ENCODE assay signal across 25 mouse cellular contexts in genomic region chr1:19857250-19857649, GRCm38 (mm10).
"Had no signal": no experiment of that assay in that cellular context is flagged by ENCODE, and none has a peak within 500 bp of the region (broad histone marks: within the 10 kb centered on the region; RNA-seq: fewer than 3 reads in every experiment).

No protein-coding gene starts in this region.

- ATAC-seq: liver, postnatal 0 days; lung, postnatal 0 days; midbrain, embryonic 15.5 days had no signal

- DNase-seq: kidney, postnatal 25 days; layer of hippocampus, adult 9-11 months; layer of hippocampus, postnatal 36 days; left cerebral cortex, postnatal 4 days; liver, postnatal 0 days; lung, embryonic 14.5 days; right cerebral cortex, adult 18-20 months; right cerebral cortex, postnatal 14 days; right cerebral cortex, postnatal 4 days; thymus, adult 2 months; thymus, postnatal 14 days; thymus, postnatal 4 days had no signal

- H3K27ac ChIP-seq: kidney, postnatal 0 days; layer of hippocampus, adult 2 months; limb, embryonic 12.5 days; limb, embryonic 15.5 days; liver, embryonic 14.5 days; macrophage; midbrain, embryonic 12.5 days; midbrain, embryonic 15.5 days; neural tube, embryonic 12.5 days; neural tube, embryonic 15.5 days; stomach, postnatal 0 days had no signal

- H3K9me3 ChIP-seq: limb, embryonic 12.5 days; limb, embryonic 15.5 days; midbrain, embryonic 12.5 days; midbrain, embryonic 15.5 days; neural tube, embryonic 12.5 days; neural tube, embryonic 15.5 days had no signal

- H3K9ac ChIP-seq: limb, embryonic 12.5 days; limb, embryonic 15.5 days; liver, embryonic 14.5 days; liver, postnatal 0 days; lung, embryonic 14.5 days; midbrain, embryonic 12.5 days; midbrain, embryonic 15.5 days; neural tube, embryonic 12.5 days; neural tube, embryonic 15.5 days had no signal

- H3K27me3 ChIP-seq: limb, embryonic 12.5 days; limb, embryonic 15.5 days; midbrain, embryonic 12.5 days; midbrain, embryonic 15.5 days; neural tube, embryonic 12.5 days; neural tube, embryonic 15.5 days had no signal

- H3K4me3 ChIP-seq: layer of hippocampus, adult 2 months; limb, embryonic 12.5 days; limb, embryonic 15.5 days; midbrain, embryonic 12.5 days; midbrain, embryonic 15.5 days; neural tube, embryonic 12.5 days; neural tube, embryonic 15.5 days had no signal

- H3K4me2 ChIP-seq: limb, embryonic 12.5 days; limb, embryonic 15.5 days; liver, embryonic 11.5 days; lung, embryonic 14.5 days; midbrain, embryonic 12.5 days; midbrain, embryonic 15.5 days; neural tube, embryonic 12.5 days; neural tube, embryonic 15.5 days had no signal

- H3K4me1 ChIP-seq: limb, embryonic 12.5 days; limb, embryonic 15.5 days; midbrain, embryonic 12.5 days; midbrain, embryonic 15.5 days; neural tube, embryonic 12.5 days; neural tube, embryonic 15.5 days had no signal

- H3K36me3 ChIP-seq: limb, embryonic 12.5 days; limb, embryonic 15.5 days; midbrain, embryonic 12.5 days; midbrain, embryonic 15.5 days; neural tube, embryonic 12.5 days; neural tube, embryonic 15.5 days had no signal
